Mouse (Mus musculus) left cerebral cortex, adult 18-20 months (tissue): ENCODE data around the gene Rpn1. TPM values are rescaled to one million over a fixed set of nuclear protein-coding genes. Genes with fewer than 3 reads are reported as not detected.
"Not testable (repeated sequence)": the region's sequence is repeated elsewhere in the genome, so short reads cannot be mapped to it uniquely, and the experiment has no call there.

Experiments
- DNase-seq, 2 experiments: peaks; one replicate each; pipeline ENCODE4 v3.0.0; 2021 to 2022; ENCODE audit warnings: low spot score in 2 of 2, mixed read lengths in 1 of 2
- total RNA-seq, 2 experiments: library from RNA; stranded (reverse); gene quantifications; 2 replicates each; pipeline ENCODE4 v1.2.3; 2021

Gene Rpn1
- total RNA-seq, 2 experiments from 2014 or later = 174 to 187 TPM

- no peak for DNase-seq
Measured at GRCm38 (mm10) chr6:88116347-88117183, 32.3 kb downstream of the Rpn1 start.

DNA sequence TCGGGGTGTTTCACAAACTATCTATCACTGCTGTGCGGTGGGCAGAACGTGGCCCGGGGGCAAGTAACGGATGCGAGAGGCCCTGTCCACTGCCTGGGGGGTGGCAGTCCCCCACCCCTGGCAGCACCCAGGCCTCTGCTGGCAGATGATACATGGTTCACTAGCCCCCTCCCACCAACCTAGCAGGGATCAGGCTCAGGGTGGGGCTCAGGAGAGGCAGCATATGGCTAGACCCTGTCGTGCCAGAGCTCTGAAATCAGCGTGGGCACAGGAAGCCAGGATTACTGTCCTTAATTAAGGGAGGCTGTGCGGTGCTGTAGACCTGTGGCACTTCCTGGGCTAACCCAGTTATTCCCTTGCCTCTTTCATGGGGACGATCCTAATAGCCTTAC lies 32.9 kb downstream of the Rpn1 start:
- DNase-seq = no peak

DNA sequence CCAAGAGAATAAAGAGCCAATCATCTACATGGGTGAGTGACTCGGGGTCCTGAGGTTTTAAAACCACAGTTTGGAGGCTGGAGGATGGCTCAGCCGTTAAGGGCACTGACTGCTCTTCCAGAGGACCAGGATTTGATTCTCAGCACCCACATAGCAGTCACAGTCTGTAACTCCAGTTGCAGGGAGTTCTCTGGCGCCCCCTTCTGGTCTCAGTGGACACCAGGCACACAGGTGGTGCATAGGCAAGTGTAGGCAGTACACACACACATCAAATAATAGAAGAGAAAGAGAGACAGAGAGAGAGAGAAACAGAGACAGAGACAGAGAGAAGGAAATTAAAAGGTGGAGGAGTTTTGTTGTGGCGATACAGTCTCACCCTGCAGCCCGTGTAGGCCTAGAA lies 35.0 kb downstream of the Rpn1 start:
- no peak for DNase-seq

GRCm38 (mm10) chr6:88120813-88121212 lies 36.5 kb downstream of the Rpn1 start:
- DNase-seq = no peak

DNA sequence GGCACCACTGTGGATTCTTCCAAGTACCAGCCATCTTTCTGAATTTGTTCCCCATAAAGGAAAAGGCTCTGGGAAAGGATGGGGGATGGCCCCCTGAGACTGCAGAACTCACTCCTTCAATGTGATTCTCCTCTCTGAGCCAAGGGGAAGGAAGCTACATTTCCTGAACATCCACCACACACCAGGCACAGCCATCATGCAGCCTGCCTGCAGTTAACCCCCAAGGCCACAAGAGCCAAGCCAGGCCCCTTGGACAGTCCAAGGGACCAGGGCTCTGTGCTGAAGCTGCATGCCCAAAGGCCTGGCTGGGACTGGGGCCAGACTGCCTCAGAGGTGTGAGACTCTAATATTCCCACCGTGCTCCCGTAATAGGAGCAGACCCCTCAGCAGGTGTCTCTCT lies 37.5 kb downstream of the Rpn1 start:
- DNase-seq = no peak

GRCm38 (mm10) chr6:88123150-88123857 lies 39.0 kb downstream of the Rpn1 start:
- DNase-seq = no peak

- DNase-seq = peak; percentile 34 to 43
Measured at GRCm38 (mm10) chr6:88123858-88124261, 39.6 kb downstream of the Rpn1 start.

- no peak for DNase-seq
Measured at GRCm38 (mm10) chr6:88124551-88124950, 40.3 kb downstream of the Rpn1 start.

- DNase-seq = not testable (repeated sequence)
Measured at GRCm38 (mm10) chr6:88125815-88126214, 41.5 kb downstream of the Rpn1 start.

DNA sequence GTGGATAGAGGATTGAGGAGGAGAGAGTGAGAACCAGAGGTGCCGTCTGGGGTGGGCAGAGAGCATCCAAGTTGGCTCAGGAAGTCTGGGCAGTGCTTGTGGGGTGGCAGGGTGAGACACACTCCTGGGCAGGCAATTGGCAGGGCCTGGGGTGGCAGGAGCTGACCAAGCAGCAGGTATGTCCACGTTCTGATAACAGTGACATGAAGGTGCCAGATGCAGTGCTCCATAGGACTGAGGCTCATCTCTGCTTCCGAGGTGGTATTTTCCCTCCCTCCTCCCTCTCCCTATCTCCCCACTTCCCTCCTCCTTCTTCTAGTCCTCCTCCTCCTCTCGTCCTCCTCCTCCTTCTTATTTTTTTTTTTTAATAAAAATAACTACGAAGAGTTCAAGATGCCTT lies 47.2 kb downstream of the Rpn1 start:
- DNase-seq = no peak

GRCm38 (mm10) chr6:88132051-88132450 lies 47.8 kb downstream of the Rpn1 start:
- no peak for DNase-seq

GRCm38 (mm10) chr6:88133061-88133460 lies 48.8 kb downstream of the Rpn1 start:
- no peak for DNase-seq

DNA sequence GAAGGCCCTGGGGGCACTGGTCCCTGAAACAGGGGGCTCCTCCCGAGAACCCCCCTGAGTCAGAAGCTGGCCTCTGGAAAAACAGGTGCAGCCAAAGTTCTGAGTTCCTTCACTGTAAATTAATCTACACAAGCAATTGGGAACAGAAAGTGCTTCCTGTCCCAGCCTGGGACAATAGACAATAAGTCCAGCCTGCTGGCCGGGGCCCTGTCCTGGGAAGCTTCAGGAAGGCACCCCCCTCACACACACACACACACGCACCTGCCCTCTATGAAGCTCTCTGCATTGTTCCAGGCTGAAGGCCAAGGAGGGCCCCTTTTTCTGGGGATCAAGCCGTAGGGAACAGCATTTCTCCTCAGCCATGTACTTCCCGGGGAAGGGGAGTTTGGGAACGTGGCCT lies 49.6 kb downstream of the Rpn1 start:
- DNase-seq = no peak

- DNase-seq = no peak
Measured at GRCm38 (mm10) chr6:88136201-88136631, 51.9 kb downstream of the Rpn1 start.

DNA sequence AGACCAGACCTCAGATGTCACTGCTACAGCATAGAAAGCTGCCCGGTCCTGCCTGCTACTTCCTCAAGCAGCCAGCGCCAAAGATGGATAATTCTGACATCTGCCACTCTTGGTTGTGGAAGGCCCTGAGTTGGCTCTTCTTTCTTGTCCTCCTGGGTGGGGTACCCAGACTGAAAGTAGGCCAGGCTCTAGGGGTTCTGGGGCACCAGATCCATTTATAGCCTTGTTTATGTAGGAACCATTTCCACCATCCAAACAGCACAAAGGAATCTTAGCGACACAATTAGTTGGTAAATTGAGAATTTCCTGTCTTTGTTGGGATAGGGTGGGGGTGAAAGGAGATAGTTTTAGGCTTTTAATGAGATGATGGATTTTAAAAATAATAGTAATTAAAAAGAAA lies 54.2 kb downstream of the Rpn1 start:
- no peak for DNase-seq

DNA sequence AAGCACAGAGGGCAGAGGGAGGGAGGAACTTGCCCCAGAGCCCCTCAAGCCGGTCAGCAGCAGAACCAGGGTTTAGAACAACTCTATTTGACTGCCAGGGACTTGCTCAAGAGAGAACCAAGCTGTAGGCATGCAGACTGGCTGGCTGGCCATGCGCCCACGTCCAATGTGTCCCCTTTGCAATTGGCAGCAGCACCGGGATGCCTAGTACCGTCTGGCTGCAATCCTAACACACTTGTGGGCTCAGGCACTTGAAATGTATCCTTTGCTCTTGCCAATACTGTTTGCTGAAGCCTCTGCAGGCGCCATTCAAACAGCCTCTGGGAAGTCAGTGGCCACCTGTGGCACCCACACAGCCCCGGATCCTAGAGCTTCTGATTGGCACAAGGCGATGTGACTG lies 56.0 kb downstream of the Rpn1 start:
- DNase-seq = peak; percentile 68 to 81

- no peak for DNase-seq
Measured at GRCm38 (mm10) chr6:88145793-88146192, 61.5 kb downstream of the Rpn1 start.

GRCm38 (mm10) chr6:88146576-88146975 lies 62.3 kb downstream of the Rpn1 start:
- DNase-seq = no peak

DNA sequence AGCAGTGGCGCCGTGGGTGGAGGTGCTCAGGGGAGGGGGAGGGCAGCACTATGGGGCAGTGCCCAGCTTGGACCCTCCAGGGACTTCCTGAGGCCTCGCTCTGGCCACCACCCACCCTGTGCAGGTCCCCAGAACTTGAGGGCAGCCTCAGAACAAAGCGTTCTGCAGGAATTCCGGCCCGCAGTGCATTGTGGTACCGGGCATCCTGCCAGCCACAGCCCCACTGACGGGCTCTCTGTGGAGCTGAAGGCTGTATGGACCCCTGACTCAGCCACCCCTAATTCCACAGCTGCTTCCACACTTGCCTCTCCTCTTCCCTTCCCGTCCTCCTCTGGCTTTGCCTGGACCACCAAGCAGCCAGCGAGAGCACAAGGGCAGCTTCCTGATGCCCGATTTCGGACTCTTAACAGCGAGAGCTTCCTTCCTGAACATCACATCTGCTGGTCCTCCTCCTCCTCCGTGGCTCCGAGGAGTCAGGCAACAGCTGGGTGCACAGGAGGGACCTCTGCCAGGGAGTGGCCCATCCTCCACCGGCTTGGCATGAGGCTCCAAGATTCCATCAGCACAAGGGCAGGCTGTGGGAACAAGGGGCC lies 63.2 kb downstream of the Rpn1 start:
- DNase-seq = peak in 1 of 2 experiments; percentile 4

GRCm38 (mm10) chr6:88151335-88151734 lies 67.1 kb downstream of the Rpn1 start:
- no peak for DNase-seq

- no peak for DNase-seq
Measured at GRCm38 (mm10) chr6:88152127-88152705, 67.9 kb downstream of the Rpn1 start.

GRCm38 (mm10) chr6:88152979-88153378 lies 68.7 kb downstream of the Rpn1 start:
- no peak for DNase-seq
